Mouse (Mus musculus): Measurements from ENCODE around the gene Jmjd7. TPM values are rescaled to one million over a fixed set of nuclear protein-coding genes. Genes with fewer than 3 reads are reported as not detected.

Gene Jmjd7
- polyA plus RNA-seq, 1 experiment from 2014 or later: 2.6 TPM

GRCm38 (mm10) chr2:120060190-120060589, 32.9 kb downstream of the Jmjd7 start:
- H3K27ac ChIP-seq: no peak overlapping the region
- 79% methylated on average over 6 of the region's 6 CpGs for WGBS (ENCODE audit: missing documents)
- H3K79me2 ChIP-seq (ENCODE audit: inconsistent target): no peaks in the 10 kb centered on the region
- no peaks in the 10 kb centered on the region for H3K36me3 ChIP-seq (ENCODE audit: inconsistent target)
- no peak overlapping the region for H3K4me3 ChIP-seq (ENCODE audit: inconsistent target)

DNA sequence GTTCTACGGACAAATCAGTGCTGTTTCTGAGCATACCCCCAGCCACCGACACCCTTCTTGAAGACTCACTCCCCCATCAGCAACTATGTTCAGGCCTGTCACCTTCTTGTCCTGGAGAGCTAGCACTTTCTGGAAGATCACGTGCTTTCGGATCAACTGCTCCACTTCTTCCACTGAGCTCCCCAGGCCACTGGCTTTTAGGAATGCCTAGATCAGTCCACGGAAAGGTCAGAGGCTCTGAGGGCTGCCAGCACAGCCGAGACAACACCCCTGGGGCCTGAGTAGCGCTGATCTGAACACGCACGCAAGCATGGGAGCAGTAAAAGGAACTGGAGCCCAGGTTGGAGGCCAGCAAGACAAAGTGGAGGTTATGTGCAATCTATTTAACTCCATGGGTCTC, 33.4 kb downstream of the Jmjd7 start:
- WGBS (ENCODE audit: missing documents): 95% methylated on average over 9 of the region's 9 CpGs
- no peak overlapping the region for H3K4me3 ChIP-seq (ENCODE audit: inconsistent target)
- H3K36me3 ChIP-seq (ENCODE audit: inconsistent target): no peaks in the 10 kb centered on the region
- no peak overlapping the region for H3K27ac ChIP-seq
- H3K79me2 ChIP-seq (ENCODE audit: inconsistent target): no peaks in the 10 kb centered on the region

GRCm38 (mm10) chr2:120062248-120062647, 35.0 kb downstream of the Jmjd7 start:
- WGBS (ENCODE audit: missing documents): 85% methylated on average over 7 of the region's 8 CpGs
- Histone ChIP-seq H3K79me2 (ENCODE audit: inconsistent target) (no peaks in the 10 kb centered on the region), H3K4me3 (ENCODE audit: inconsistent target) (no peak overlapping the region), H3K27ac (no peak overlapping the region), H3K36me3 (ENCODE audit: inconsistent target) (no peaks in the 10 kb centered on the region)

- Histone ChIP-seq H3K27ac (no peak overlapping the region), H3K36me3 (ENCODE audit: inconsistent target) (no peaks in the 10 kb centered on the region), H3K4me3 (ENCODE audit: inconsistent target) (no peak overlapping the region), H3K79me2 (ENCODE audit: inconsistent target) (no peaks in the 10 kb centered on the region)
- 84% methylated on average over 6 of the region's 6 CpGs for WGBS (ENCODE audit: missing documents)
These were observed 37.4 kb downstream of the Jmjd7 start for GRCm38 (mm10) chr2:120064639-120065038.

GRCm38 (mm10) chr2:120065243-120065642, 38.0 kb downstream of the Jmjd7 start:
- 85% methylated on average over 10 of the region's 10 CpGs for WGBS (ENCODE audit: missing documents)
- H3K4me3 ChIP-seq (ENCODE audit: inconsistent target): no peak overlapping the region

DNA sequence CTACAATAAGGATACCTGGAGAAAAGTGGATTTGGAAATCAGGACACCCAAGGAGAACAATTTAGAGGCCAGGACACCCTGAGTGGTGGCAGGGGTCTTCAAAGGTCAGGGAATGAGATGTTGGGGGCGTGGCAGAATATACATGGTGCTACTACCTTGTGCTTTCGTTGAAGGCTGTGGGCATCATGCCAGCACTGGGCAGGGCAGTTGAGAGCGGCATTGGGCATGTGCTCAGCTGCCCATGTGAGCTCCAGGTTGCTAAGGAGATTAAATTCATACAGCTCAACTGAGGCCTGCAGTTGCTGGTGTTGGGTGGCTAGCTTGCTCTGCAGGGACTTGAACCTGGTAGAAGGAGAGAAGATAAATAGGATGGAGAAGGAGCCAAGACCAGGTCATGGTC, 38.9 kb downstream of the Jmjd7 start:
- WGBS (ENCODE audit: missing documents): 91% methylated on average over 3 of the region's 3 CpGs
- no peaks in the 10 kb centered on the region for H3K36me3 ChIP-seq (ENCODE audit: inconsistent target)
- H3K79me2 ChIP-seq (ENCODE audit: inconsistent target): no peaks in the 10 kb centered on the region
- no peak overlapping the region for H3K4me3 ChIP-seq (ENCODE audit: inconsistent target)
- H3K27ac ChIP-seq: no peak overlapping the region

More at GRCm38 (mm10) chr2:120065243-120065642, 38.0 kb downstream of the Jmjd7 start:
- no peaks in the 10 kb centered on the region for H3K79me2 ChIP-seq (ENCODE audit: inconsistent target)
- no peak overlapping the region for H3K27ac ChIP-seq
- no peaks in the 10 kb centered on the region for H3K36me3 ChIP-seq (ENCODE audit: inconsistent target)

DNA sequence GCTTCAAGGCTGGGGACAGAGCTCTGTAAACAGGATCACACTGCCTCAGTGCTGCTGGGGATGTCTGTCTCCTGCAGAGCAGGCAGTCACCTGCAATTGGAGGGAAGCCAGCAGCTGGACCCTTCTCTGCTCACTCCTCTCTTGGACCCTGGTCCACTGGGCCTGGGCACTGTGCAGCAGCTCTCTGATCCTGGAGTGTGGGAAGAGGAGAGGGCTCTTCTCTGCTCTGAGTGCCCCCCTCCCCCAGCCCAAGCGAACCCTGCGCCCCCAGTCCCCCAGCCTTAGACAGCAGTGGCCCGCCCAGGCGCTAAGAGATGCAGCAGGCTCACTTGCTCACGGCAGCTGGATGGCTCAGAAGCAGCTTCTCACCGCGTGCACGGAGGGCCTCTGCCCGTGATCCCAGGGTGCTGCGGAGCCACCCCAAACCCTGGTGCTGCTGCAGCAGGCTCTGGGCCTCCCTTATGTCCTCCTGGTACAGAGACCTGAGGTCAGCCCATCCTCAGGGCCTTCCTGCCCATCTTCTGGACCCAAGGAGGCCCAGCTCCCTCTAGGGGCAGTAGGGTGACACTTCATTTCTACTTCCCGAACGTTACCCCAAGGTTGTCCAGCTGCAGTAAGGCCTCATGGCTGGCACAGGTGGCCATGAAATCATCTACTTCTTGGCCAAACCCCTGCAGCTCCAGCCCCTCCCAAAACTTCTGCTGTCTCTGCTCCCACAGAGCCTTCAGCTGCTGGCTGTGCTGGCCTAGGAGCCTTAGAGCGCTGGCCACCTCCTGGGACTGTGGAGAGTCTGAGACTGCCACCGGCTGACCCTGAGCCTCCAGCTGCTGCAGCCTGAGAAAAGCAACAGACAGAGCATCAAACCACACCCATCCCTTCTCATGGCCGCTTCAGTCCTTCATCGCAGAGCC, 41.5 kb downstream of the Jmjd7 start:
- Histone ChIP-seq H3K4me3 (ENCODE audit: inconsistent target) (no peak overlapping the region), H3K79me2 (ENCODE audit: inconsistent target) (no peaks in the 10 kb centered on the region), H3K27ac (no peak overlapping the region), H3K36me3 (ENCODE audit: inconsistent target) (no peaks in the 10 kb centered on the region)
- 71% methylated on average over 14 of the region's 16 CpGs for WGBS (ENCODE audit: missing documents)

- Histone ChIP-seq H3K79me2 (ENCODE audit: inconsistent target) (no peaks in the 10 kb centered on the region), H3K36me3 (ENCODE audit: inconsistent target) (no peaks in the 10 kb centered on the region), H3K27ac (no peak overlapping the region), H3K4me3 (ENCODE audit: inconsistent target) (no peak overlapping the region)
- WGBS (ENCODE audit: missing documents): 66% methylated on average over 8 of the region's 8 CpGs
These were observed 42.2 kb downstream of the Jmjd7 start for GRCm38 (mm10) chr2:120069466-120069990.

DNA sequence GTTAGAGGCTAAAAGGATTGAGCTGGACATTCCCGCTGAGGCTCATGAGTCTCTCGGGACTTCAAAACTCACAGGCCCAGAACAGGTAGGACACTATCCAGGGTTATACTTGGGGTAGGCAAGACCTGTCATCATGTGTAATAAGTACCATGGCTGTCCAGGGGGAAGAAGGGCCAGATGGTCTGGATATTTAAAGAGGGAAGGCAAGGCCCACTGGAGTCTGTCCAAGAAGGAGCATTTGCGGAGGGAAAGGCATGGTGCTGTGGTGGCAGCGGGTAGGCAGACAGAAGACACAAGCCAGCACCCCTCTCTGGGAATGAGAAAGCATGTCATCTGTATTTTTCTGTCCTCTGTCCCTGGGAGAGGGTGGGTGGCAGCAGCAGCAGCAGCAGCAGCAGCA, 46.8 kb downstream of the Jmjd7 start:
- Histone ChIP-seq H3K79me2 (ENCODE audit: inconsistent target) (no peaks in the 10 kb centered on the region), H3K36me3 (ENCODE audit: inconsistent target) (no peaks in the 10 kb centered on the region), H3K4me3 (ENCODE audit: inconsistent target) (no peak overlapping the region), H3K27ac (no peak overlapping the region)
- 94% methylated on average over 4 of the region's 4 CpGs for WGBS (ENCODE audit: missing documents)

- 8% methylated on average over 36 of the region's 36 CpGs for WGBS (ENCODE audit: missing documents)
- Histone ChIP-seq H3K79me2 (ENCODE audit: inconsistent target) (no peaks in the 10 kb centered on the region), H3K27ac (no peak overlapping the region), H3K36me3 (ENCODE audit: inconsistent target) (no peaks in the 10 kb centered on the region), H3K4me3 (ENCODE audit: inconsistent target) (no peak overlapping the region)
These were observed 48.9 kb downstream of the Jmjd7 start for GRCm38 (mm10) chr2:120076076-120076705.

Other genes starting within 250 kb of the Jmjd7 start
- 5.7 to 9.3 TPM (median 8.7 TPM) in 3 replicates for gene Rpap1, start 239.9 kb upstream of the Jmjd7 start, polyA plus RNA-seq (2018)
- gene Tyro3, start 229.8 kb upstream of the Jmjd7 start, polyA plus RNA-seq (2018): 0.25 to 0.93 TPM (median 0.48 TPM) in 3 replicates
- 10.1 to 15.2 TPM (median 14.8 TPM) in 3 replicates for gene Mga, start 130.3 kb upstream of the Jmjd7 start, polyA plus RNA-seq (2018)
- gene Mapkbp1, start 54.8 kb upstream of the Jmjd7 start, polyA plus RNA-seq (2018): 3.1 to 4.3 TPM (median 3.8 TPM) in 3 replicates
- 0.15 to 0.18 TPM in 2 of 3 replicates, not detected in the other for gene Gm28042, start within 50 bp of the Jmjd7 start, polyA plus RNA-seq (2018)
- gene Pla2g4b, start 5.9 kb downstream of the Jmjd7 start, polyA plus RNA-seq (2018): 0.15 to 0.17 TPM in 2 of 3 replicates, not detected in the other
- 253 to 336 TPM (median 297 TPM) in 3 replicates for gene Ehd4, start 127.1 kb downstream of the Jmjd7 start, polyA plus RNA-seq (2018)
- gene Pla2g4e, start 217.9 kb downstream of the Jmjd7 start, polyA plus RNA-seq (2018): not detected in 3 replicates

Measured in macrophage (primary cell).